Mouse (Mus musculus): ENCODE measurements around the gene Mlst8. TPM values are rescaled to one million over a fixed set of nuclear protein-coding genes. Genes with fewer than 3 reads are reported as not detected.
"Not testable (repeated sequence)": the region's sequence is repeated elsewhere in the genome, so short reads cannot be mapped to it uniquely, and the experiment has no call there.

Mlst8 gene
- polyA plus RNA-seq, 1 experiment from 2014 or later, result 34.4 TPM

DNA sequence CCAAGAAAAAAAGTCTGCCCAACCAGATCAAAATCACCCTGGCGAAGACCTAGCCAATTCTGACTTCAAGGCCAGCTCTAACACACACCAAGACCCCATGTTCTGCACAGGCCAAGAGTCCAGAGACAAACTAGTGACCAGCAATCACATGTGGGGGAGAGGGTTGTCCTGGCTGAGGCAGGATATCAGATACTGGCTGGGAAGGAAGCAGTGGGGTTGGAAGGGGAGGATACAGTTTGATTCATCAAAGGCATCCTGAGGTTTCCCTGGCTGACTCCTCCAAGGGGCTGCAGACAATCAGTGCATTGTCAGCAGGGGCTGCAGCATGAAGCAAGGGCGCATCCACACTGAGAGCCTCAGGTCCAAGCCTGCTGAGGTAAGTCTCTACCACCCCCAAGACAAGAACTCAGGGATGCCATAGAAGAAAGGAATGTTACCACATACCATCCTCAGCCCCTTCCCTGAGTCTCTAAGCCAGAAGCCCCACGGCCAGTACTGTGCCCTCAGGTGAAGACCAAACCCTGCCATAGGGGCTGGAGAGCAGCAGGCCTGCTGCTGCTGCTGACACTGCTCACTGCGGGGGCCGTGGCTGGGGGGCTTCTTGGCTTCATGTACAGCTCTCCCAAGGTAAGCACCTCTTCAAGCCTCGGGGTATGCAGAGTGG is 5.1 kb downstream of the Mlst8 start, which contains the start of gene Bricd5:
Bricd5 (plus strand) TSS at position 273 of the 664 bp plus-strand sequence.
- Histone ChIP-seq H3K9ac (peak within 1 kb of the TSS; percentile 9), H3K27me3 (no peaks in the 10 kb centered on the region), H3K4me1 (peaks cover 39% of the 10 kb centered on the region), H3K4me3 (replicated peaks) (no peak within 1 kb of the TSS), H3K36me3 (replicated peaks) (peaks cover 36% of the 10 kb centered on the region), H3K27ac (no peak within 1 kb of the TSS), H3K4me2 (no peak within 1 kb of the TSS; the same call in 1 of the 2 replicates), H3K9me3 (no peaks in the 10 kb centered on the region)
- WGBS, result 75% methylated on average over 6 of the region's 6 CpGs
- no peak for ATAC-seq (ENCODE audit: low FRiP score)

DNA sequence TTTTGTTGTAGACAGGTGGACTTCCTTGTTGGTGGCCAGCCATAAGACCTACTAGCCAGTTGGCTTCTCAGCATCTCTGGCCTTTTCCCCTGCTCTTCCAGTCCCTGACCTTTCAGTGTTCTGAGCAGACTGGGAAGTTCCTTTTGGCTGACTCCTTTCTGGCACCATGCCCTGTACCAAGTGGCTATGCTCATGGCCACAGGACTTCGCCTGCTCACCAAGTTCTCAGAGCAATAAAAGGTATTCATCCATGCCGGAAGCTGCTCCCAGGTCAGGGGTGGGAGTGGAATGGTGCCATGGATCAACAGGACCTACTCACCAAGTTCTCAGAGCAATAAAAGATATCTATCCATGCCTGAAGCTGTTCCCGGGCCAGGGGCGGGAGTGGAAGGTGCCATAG is 6.4 kb downstream of the Mlst8 start:
- Histone ChIP-seq H3K27ac (no peak overlapping the region), H3K4me1 (peaks cover 30% of the 10 kb centered on the region), H3K9me3 (no peaks in the 10 kb centered on the region), H3K4me3 (replicated peaks) (no peak overlapping the region), H3K9ac (no peak overlapping the region), H3K36me3 (replicated peaks) (peaks cover 36% of the 10 kb centered on the region), H3K4me2 (peak overlapping the region; percentile 83), H3K27me3 (no peaks in the 10 kb centered on the region)
- ATAC-seq (ENCODE audit: low FRiP score), result no peak
- 87% methylated on average over 4 of the region's 4 CpGs for WGBS

DNA sequence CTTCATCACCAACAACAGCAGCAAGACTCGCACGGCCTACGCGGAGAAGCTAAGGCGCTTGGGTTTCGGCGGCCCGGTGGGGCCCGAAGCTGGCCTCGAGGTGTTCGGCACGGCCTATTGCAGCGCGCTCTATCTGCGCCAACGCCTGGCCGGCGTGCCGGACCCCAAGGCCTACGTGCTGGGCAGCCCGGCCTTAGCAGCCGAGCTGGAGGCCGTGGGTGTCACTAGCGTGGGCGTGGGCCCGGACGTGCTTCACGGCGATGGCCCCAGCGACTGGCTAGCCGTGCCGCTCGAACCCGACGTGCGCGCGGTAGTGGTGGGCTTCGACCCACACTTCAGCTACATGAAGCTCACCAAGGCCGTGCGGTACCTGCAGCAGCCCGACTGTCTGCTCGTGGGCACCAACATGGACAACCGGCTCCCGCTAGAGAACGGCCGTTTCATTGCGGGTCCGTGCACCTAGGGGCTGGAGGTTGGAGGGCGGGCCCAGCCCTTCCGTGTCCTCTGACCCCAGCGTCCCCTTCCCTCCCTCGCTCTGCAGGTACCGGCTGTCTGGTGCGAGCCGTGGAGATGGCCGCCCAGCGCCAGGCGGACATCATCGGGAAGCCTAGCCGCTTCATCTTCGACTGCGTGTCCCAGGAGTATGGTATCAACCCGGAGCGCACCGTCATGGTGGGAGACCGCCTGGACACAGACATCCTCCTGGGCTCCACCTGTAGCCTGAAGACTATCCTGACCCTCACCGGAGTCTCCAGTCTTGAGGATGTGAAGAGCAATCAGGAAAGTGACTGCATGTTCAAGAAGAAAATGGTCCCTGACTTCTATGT is 8.0 kb downstream of the Mlst8 start:
- 2% methylated on average over 68 of the region's 68 CpGs for WGBS
- H3K4me1 ChIP-seq, result peaks cover 28% of the 10 kb centered on the region
- H3K36me3 ChIP-seq (replicated peaks), result peaks cover 23% of the 10 kb centered on the region
- H3K27ac ChIP-seq, result peak overlapping the region; percentile 85
- H3K4me2 ChIP-seq, result peak overlapping the region; percentile 83
- H3K27me3 ChIP-seq, result no peaks in the 10 kb centered on the region
- peak overlapping the region; percentile 89 for H3K4me3 ChIP-seq (replicated peaks)
- ATAC-seq (ENCODE audit: low FRiP score), result peak; percentile 49
- no peaks in the 10 kb centered on the region for H3K9me3 ChIP-seq
- H3K9ac ChIP-seq, result peak overlapping the region; percentile 95

DNA sequence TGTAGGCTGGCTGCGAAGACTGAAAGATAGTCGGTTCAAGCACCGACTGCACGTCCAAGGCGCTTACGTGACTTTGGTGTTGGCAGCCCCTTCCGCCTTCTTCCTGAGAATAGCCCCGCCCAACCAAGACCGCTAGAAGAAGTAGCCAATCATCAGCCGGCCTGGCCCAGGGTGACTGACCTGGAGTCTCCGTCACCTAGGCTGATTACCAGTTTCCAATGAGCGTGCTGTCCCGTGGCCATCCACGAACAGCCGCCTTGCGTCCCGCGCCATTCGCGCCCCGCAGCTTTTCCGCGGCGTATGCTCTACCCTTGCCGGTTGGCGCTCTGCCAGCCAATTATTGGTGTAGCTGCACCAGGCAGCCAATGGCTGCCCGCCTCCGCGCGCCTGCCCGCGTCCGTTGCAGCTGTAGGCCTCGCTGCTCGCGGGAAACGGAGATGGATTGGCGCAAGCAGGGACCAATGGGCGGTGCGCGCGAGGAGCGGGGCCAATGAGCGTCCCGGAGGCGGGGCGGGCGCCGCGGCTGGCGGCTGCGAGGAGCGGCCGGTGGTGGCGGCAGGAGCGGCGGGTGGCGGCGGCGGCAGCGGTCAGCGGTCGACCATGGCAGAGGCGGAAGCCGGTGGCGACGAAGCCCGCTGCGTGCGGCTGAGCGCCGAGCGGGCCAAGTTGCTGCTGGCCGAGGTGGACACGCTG is 8.8 kb downstream of the Mlst8 start, which contains the start of the genes E4f1 and Pgp:
E4f1 (minus strand) TSS at position 404 of the 693 bp plus-strand sequence.
Pgp (plus strand) TSS at position 483 of the 693 bp plus-strand sequence.
- under 1% methylated on average over 70 of the region's 75 CpGs for WGBS
- peak; percentile 97 for ATAC-seq (ENCODE audit: low FRiP score)

DNA sequence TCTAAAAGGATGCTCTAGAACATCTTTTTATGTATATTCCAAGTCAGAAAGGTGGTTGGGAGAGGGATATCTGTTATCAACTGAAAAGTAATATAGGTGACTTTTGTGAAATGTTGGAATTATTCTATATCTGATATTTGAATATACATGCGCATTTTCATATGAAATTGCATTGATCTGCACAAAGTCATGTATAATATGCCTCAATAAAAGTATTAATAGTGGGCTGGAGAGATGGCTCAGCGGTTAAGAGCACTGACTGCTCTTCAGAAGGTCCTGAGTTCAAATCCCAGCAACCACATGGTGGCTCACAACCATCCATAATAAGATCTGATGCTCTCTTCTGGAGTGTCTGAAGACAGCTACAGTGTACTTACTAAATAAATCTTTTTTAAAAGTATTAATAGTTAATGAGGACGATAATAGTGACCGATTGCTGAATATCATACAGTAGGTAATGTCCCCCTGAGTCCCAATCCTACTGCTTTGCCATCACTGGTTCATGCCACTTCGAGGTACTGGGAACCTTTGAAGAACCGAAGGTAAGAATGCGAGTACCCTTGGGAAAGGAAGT is 9.5 kb downstream of the Mlst8 start:
- Histone ChIP-seq H3K9me3 (no peaks in the 10 kb centered on the region), H3K27ac (peak overlapping the region; percentile 85), H3K27me3 (no peaks in the 10 kb centered on the region), H3K4me1 (peaks cover 28% of the 10 kb centered on the region), H3K4me2 (peak overlapping the region; percentile 83), H3K36me3 (replicated peaks) (peaks cover 8% of the 10 kb centered on the region), H3K4me3 (replicated peaks) (peak overlapping the region; percentile 89), H3K9ac (peak overlapping the region; percentile 95)
- WGBS, result 19% methylated on average over 7 of the region's 7 CpGs
- no peak; the same call in 1 of the 2 replicates for ATAC-seq (ENCODE audit: low FRiP score)

More for the DNA sequence above, 8.8 kb downstream of the Mlst8 start, which contains the start of the genes E4f1 and Pgp:
- Histone ChIP-seq H3K9ac (peak within 1 kb of the TSS; percentile 95), H3K4me3 (replicated peaks) (peak within 1 kb of the TSS; percentile 89), H3K36me3 (replicated peaks) (peaks cover 14% of the 10 kb centered on the region), H3K9me3 (no peaks in the 10 kb centered on the region), H3K27me3 (no peaks in the 10 kb centered on the region), H3K4me2 (peak within 1 kb of the TSS; percentile 83), H3K27ac (peak within 1 kb of the TSS; percentile 85), H3K4me1 (peaks cover 28% of the 10 kb centered on the region)

DNA sequence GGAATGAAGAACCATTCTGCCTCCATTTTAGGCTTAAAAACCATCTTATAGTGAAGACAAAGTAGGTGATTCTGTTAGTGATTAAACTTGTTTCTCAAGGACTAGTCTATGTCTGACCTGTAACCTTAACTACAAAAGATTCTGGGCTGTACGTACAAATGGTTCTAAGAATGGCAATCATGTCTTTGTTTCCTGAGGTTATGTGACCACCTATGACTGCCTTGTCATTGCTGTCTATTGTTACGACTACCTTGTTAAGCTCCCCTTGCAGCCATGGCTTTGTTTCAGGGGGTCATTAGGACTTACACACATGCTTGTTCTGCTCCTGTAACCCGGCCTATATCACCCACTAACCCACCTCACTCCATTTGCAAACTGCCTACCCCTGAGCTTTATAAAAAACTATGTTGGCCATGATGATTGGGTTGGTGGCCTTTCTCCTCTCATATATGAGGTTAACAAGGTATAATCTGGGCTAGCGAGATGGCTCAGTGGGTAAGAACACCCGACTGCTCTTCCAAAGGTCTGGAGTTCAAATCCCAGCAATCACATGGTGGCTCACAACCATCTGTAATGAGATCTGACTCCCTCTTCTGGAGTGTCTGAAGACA is 10.1 kb downstream of the Mlst8 start:
- Histone ChIP-seq H3K4me2 (no peak overlapping the region), H3K9ac (no peak overlapping the region), H3K27me3 (no peaks in the 10 kb centered on the region), H3K4me1 (peaks cover 26% of the 10 kb centered on the region), H3K27ac (no peak overlapping the region), H3K9me3 (no peaks in the 10 kb centered on the region), H3K36me3 (replicated peaks) (peaks cover 2% of the 10 kb centered on the region; the same call in 1 of the 2 replicates), H3K4me3 (replicated peaks) (no peak overlapping the region)
- 91% methylated on average over 5 of the region's 5 CpGs for WGBS
- ATAC-seq (ENCODE audit: low FRiP score), result no peak

DNA sequence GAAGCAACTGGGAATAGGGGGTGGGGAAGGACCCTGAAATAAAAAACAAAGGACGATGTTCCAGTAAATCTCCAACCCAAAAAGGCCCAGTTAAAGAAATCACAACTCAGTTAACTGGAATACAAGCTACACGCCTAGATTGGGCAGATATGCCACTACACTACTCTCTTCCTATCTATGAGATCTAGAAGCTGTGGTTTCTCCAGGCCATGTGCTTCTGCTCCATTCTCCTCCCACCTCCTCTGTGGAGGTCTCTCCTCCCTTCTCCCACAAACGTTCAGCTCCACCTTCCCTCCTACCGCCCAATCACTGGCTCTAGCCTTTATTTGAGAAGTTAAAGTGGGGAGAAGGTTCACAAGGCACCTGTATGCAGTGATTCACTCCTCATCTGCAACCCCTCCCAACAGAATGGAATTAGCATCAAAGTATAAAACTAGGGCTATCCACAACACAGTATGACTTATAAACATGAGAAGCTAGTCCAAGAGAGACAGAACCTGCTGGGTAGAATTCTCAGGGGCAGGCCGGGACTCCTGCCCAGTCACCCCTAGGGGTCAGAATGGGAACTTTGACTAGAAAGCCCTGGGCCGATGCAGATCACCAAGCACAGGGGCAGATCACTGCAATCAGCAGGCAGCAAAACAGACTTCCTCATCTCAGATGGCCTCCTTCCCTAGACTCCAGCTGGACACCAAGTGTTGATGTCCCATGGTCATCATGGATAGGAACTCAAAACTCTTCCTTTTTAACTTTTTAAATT is 15.3 kb downstream of the Mlst8 start:
- Histone ChIP-seq H3K27me3 (no peaks in the 10 kb centered on the region), H3K9me3 (no peaks in the 10 kb centered on the region), H3K36me3 (replicated peaks) (no peaks in the 10 kb centered on the region), H3K9ac (no peak overlapping the region), H3K4me2 (no peak overlapping the region), H3K27ac (no peak overlapping the region), H3K4me3 (replicated peaks) (no peak overlapping the region), H3K4me1 (no peaks in the 10 kb centered on the region)
- WGBS, result 58% methylated on average over 6 of the region's 6 CpGs
- no peak for ATAC-seq (ENCODE audit: low FRiP score)

DNA sequence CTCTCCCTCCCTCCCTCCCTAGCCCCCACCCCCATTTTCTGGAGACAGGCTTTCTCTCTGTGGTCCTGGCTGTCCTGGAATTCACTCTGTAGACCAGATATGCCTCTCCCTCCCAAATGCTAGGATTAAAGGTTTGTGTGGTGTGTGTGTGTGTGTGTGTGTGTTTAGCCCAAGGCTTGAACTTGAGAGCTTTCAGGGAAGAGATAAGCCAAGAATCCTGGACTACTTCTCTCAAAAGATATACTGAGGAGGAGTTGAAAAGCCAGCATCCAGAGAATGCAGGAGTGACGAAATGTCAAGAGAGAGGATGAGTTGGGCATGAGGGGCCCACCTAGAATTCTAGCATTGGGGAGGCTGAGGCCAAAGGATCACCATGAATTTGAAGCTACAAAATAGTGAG is 15.9 kb downstream of the Mlst8 start:
- WGBS, result 86% methylated on average over 1 of the region's 1 CpGs
- Histone ChIP-seq H3K27ac (no peak overlapping the region), H3K9me3 (no peaks in the 10 kb centered on the region), H3K36me3 (replicated peaks) (no peaks in the 10 kb centered on the region), H3K4me2 (no peak overlapping the region), H3K9ac (no peak overlapping the region), H3K4me1 (no peaks in the 10 kb centered on the region), H3K4me3 (replicated peaks) (no peak overlapping the region), H3K27me3 (no peaks in the 10 kb centered on the region)
- no peak for ATAC-seq (ENCODE audit: low FRiP score)

DNA sequence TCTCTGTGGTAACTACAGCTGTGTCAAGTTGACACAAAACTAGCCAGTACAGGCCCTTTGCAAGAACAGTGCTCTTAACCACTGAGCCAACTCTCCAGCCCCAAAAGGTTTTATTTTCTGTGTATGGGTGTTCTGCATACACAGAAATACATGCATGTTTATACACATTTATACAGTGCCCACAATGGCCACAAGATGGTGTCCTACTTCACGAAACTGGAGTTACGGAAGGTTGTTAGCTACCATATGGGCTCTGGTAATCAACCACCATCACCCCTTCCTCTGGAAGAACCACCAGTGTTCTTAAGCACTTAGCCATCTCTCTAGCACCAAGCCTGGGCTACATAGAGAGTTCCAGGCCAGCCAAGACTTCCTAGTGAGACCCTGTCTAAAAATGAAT is 17.3 kb downstream of the Mlst8 start:
- Histone ChIP-seq H3K27me3 (no peaks in the 10 kb centered on the region), H3K27ac (no peak overlapping the region), H3K36me3 (replicated peaks) (no peaks in the 10 kb centered on the region), H3K4me1 (no peaks in the 10 kb centered on the region), H3K9me3 (no peaks in the 10 kb centered on the region), H3K4me3 (replicated peaks) (no peak overlapping the region), H3K9ac (no peak overlapping the region), H3K4me2 (no peak overlapping the region)
- WGBS, result 60% methylated on average over 2 of the region's 2 CpGs
- no peak for ATAC-seq (ENCODE audit: low FRiP score)

DNA sequence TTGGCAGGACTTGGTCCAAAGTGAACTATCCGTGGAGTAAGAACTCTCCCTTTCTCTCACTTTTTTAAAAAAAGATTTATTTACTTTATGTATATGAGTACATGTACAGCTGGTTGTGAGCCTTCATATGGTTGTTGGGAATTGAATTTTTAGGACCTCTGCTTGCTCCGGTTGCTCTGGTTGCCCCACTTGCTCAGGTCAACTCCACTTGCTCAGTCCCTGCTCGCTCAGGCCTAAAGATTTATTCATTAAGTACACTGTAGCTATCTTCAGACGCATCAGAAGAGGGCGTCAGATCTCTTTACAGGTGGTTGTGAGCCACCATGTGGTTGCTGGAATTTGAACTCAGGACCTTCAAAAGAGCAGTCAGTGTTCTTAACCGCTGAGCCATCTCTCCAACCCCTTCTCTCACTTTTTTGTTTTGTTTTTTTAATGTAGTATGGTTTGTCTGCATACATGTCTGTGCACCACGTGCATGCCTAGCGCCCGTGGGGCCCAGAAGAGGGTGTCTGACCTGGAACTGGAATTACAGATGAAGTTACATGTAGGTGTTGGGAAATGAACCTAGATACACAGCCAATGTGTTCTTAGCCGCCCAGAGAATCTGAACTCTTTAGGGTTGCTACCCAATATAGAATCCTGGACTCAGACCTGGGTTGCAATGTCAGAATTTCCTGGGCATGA is 23.2 kb downstream of the Mlst8 start:
- H3K27ac ChIP-seq, H3K9ac ChIP-seq, H3K9me3 ChIP-seq, H3K27me3 ChIP-seq: not testable (repeated sequence)
- Histone ChIP-seq H3K4me3 (replicated peaks) (0 out of 2 replicates have a peak overlapping the region, but pooled peaks have one; percentile 75), H3K36me3 (replicated peaks) (peaks cover 12% of the 10 kb centered on the region), H3K4me2 (peak overlapping the region; percentile 39), H3K4me1 (peaks cover 19% of the 10 kb centered on the region)
- WGBS, result 47% methylated on average over 10 of the region's 10 CpGs
- ATAC-seq (ENCODE audit: low FRiP score), result peak; percentile 3; the same call in 1 of the 2 replicates

Data from forebrain, embryonic 12.5 days (tissue).